Mouse (Mus musculus) heart, embryonic 10.5 days (tissue): ENCODE measurements around the gene Cpa3. TPM values are rescaled to one million over a fixed set of nuclear protein-coding genes. Genes with fewer than 3 reads are reported as not detected.

Experiments
- DNase-seq: peaks from one replicate; pipeline ENCODE4 v3.0.0-alpha.2; 2017; ENCODE audit warnings: low spot score
- H3K27ac ChIP-seq: fragments of 300-500 bp; sonication (generic); 2 replicates; pipeline ENCODE4 v1.5.1; 2016; ENCODE audit warnings: mild to moderate bottlenecking
- H3K27me3 ChIP-seq: fragments of 300-500 bp; sonication (generic); 2 replicates; pipeline ENCODE4 v1.6.1; 2016; ENCODE audit warnings: mild to moderate bottlenecking; ENCODE audit not compliant: poor library complexity, insufficient read depth, severe bottlenecking
- H3K36me3 ChIP-seq: fragments of 300-500 bp; sonication (generic); 2 replicates; pipeline ENCODE4 v1.6.1; 2016; ENCODE audit warnings: mild to moderate bottlenecking, moderate library complexity
- H3K4me1 ChIP-seq: fragments of 300-500 bp; sonication (generic); 2 replicates; pipeline ENCODE4 v1.6.1; 2016; ENCODE audit warnings: mild to moderate bottlenecking
- H3K4me3 ChIP-seq: fragments of 300-500 bp; sonication (generic); 2 replicates; pipeline ENCODE4 v1.5.1; 2016; ENCODE audit warnings: mild to moderate bottlenecking, moderate library complexity
- H3K9me3 ChIP-seq: fragments of 300-500 bp; sonication (generic); 2 replicates; pipeline ENCODE4 v1.6.1; 2016; ENCODE audit warnings: mild to moderate bottlenecking, moderate library complexity
- WGBS: fragments of 180-500 bp; shearing (Covaris S2); methylation state at CpG from one replicate; pipeline ENCODE4 v1.1.7; 2016; 5-methylcytosine and 5-hydroxymethylcytosine counted together
- microRNA-seq: library from miRNA; unstranded; fragments of <30 nt; microRNA quantifications from one replicate; pipeline ENCODE4, GENCODE M21; 2017
- polyA plus RNA-seq: library from polyadenylated mRNA; unstranded; fragments of >200 nt; fragmentation: Nextera tagmentation; extraction: Ambion mirVana; gene quantifications from 2 replicates; pipeline ENCODE4 v1.2.1, GENCODE M21; 2016

Gene Cpa3
- polyA plus RNA-seq, 1 experiment from 2014 or later: 0.36 TPM

DNA sequence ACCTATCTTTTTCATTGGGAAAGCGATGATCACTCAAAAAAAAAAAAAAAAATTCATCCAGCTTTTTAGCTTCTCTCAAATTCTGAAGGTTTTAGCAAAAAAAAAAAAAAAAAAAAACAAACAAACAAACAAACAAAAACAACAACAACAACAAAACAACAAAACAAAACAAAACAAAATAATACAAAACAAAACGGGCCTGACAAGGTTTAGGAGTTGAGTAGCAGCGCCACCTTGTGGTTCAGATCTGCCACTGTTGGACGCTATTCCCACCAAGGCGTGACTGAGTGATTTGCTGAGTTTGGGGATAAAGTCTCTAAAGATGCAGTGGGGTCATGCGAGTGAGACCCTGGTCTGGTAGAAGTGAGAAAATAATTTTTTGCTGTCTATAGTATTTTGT is 43.1 kb downstream of the Cpa3 start:
- Histone ChIP-seq H3K27me3 (no peaks in the 10 kb centered on the region), H3K36me3 (no peaks in the 10 kb centered on the region), H3K27ac (no peak overlapping the region), H3K9me3 (no peaks in the 10 kb centered on the region), H3K4me1 (0 out of 2 replicates have a peak, but pooled peaks cover 3% of the 10 kb centered on the region), H3K4me3 (no peak overlapping the region)
- peak; percentile 81 for DNase-seq
- 28% methylated on average over 6 of the region's 6 CpGs for WGBS

DNA sequence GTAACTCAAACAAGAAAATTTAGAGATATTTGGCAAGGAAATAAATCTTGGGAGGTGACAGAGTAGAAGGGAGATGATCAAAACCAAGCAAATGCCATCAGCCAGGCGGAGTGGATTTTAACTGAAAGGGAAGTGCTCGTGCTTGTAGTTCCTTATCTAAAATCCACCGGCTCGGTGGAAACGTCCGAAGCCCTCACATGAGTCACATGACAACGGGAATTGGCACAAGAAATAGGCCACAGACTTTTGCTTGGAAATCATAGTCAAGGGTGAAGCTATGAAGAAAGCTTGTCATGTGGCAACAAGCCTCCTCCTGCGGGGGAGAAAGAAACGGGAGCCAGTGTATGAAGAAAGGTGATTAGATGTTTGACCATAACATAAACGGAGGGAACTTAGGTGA is 44.1 kb downstream of the Cpa3 start:
- peak overlapping the region; percentile 38; the same call in 1 of the 2 replicates for H3K27ac ChIP-seq
- H3K27me3 ChIP-seq: no peaks in the 10 kb centered on the region
- H3K36me3 ChIP-seq: no peaks in the 10 kb centered on the region
- 43% methylated on average over 10 of the region's 10 CpGs for whole genome bisulfite sequencing
- no peak for DNase-seq
- 0 out of 2 replicates have a peak, but pooled peaks cover 3% of the 10 kb centered on the region for H3K4me1 ChIP-seq
- H3K4me3 ChIP-seq: no peak overlapping the region
- H3K9me3 ChIP-seq: no peaks in the 10 kb centered on the region

DNA sequence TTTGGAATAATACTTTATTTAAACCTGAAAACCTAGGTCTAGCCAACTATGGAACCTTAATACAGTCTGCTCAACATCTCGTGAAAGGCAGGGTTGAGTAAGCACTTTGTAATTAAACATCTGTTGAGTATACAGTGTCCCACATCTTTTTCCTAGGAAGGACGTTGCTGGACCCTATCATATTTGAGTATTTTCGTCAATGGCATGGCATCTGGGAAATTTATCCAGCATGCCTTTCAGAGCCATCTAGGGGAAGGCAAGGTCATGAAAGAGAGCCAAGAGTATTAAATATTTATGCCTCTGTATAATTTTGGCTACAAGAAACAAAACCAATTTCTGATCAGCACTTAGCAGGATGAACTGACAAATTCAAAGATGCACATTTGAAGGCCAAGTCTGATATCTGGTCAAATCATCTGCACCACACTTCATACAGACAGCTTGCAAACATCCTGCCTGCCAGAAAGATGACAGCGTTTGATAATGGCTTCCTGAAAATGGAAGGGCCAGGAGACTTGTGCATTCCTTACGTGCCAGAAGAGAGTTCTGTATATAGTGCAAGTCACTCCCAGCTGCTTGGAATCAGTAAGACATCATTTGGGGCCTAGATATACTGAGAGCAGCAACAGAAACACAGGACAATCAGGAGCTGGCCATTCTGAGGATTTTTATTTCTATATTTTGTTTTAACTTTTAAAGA is 52.9 kb downstream of the Cpa3 start:
- no peaks in the 10 kb centered on the region for H3K36me3 ChIP-seq
- H3K27ac ChIP-seq: no peak overlapping the region
- no peaks in the 10 kb centered on the region for H3K27me3 ChIP-seq
- 34% methylated on average over 5 of the region's 5 CpGs for WGBS
- no peak overlapping the region for H3K4me3 ChIP-seq
- DNase-seq: no peak
- H3K4me1 ChIP-seq: no peaks in the 10 kb centered on the region; the same call in 1 of the 2 replicates
- no peaks in the 10 kb centered on the region for H3K9me3 ChIP-seq

DNA sequence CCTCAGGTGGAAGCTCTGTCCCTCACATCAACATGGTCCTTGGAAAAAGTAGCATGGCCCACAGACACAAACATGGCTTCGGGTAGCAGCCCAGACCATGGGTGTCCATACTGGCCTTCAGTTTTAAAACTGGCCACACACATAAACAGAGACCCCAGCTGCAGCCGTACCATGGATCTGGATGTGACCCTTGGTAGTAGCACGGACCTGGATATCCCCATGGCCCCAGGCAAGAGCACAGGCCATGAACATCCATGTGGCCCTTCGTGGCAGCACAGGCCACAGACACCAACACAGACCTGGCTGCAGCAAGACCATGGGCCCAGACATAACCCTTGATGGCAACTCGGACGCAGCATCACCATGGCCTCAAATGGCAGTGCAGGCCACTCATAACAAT is 69.6 kb downstream of the Cpa3 start:
- no peaks in the 10 kb centered on the region for H3K36me3 ChIP-seq
- H3K4me1 ChIP-seq: no peaks in the 10 kb centered on the region
- no peaks in the 10 kb centered on the region for H3K9me3 ChIP-seq
- no peaks in the 10 kb centered on the region for H3K27me3 ChIP-seq
- WGBS: 85% methylated on average over 6 of the region's 6 CpGs
- H3K27ac ChIP-seq: no peak overlapping the region
- no peak overlapping the region for H3K4me3 ChIP-seq
- no peak for DNase-seq

DNA sequence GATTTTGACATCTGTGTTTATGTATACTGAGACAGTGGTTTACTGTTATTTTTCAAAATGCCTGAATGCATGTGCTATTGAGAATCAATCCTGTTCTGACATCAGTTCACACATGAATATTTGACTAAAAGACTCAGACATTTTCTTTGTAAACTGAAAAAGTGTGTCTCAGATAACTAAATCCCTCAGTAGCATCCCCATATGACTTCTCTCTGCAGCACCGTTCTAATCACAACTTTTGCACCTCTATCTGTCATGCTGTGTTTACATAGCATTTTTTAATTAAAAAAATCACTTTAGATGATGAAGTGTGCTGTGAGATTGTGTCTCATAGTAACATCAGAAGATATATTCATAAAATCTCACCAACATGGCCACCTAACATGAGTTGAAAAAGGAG is 74.5 kb downstream of the Cpa3 start:
- 63% methylated on average over 1 of the region's 1 CpGs for WGBS
- Histone ChIP-seq H3K27ac (no peak overlapping the region), H3K4me3 (no peak overlapping the region), H3K4me1 (no peaks in the 10 kb centered on the region), H3K27me3 (no peaks in the 10 kb centered on the region), H3K9me3 (no peaks in the 10 kb centered on the region), H3K36me3 (no peaks in the 10 kb centered on the region)
- DNase-seq: no peak

Small RNAs within 50 kb of the gene (microRNA-seq; reads per million reads assigned to microRNA genes)
- not detected for gene Mir7007

Other genes with a start within 250 kb of the Cpa3 start
- gene Hps3, start 206.9 kb downstream of the Cpa3 start, polyA plus RNA-seq: 9.2 and 11.4 TPM in 2 replicates
- gene Hltf, start 184.4 kb downstream of the Cpa3 start, polyA plus RNA-seq: 15.7 and 19.7 TPM in 2 replicates
- 444 and 807 TPM in 2 replicates for gene Gyg, start 86.9 kb downstream of the Cpa3 start, polyA plus RNA-seq
- gene Cpb1, start 33.6 kb upstream of the Cpa3 start, polyA plus RNA-seq: not detected in 2 replicates
- 0.11 and 0.19 TPM in 2 replicates for gene Agtr1b, start 125.0 kb upstream of the Cpa3 start, polyA plus RNA-seq